Mouse (Mus musculus) forebrain, embryonic 15.5 days (tissue): Measurements from ENCODE around the gene Nvl. TPM values are rescaled to one million over a fixed set of nuclear protein-coding genes. Genes with fewer than 3 reads are reported as not detected.

Source experiments
- ATAC-seq: fragments of 200-750 bp; cut with Nextera tagmentation; replicated peaks from 2 replicates; pipeline ENCODE4 v1.8.0; 2017; ENCODE audit warnings: mild to moderate bottlenecking, moderate TSS enrichment, moderate library complexity
- H3K27ac ChIP-seq: fragments of 300-500 bp; sonication (generic); replicated peaks from 2 replicates; pipeline ENCODE4 v1.5.1; 2015; ENCODE audit warnings: mild to moderate bottlenecking, inconsistent platforms
- H3K27me3 ChIP-seq: fragments of 300-500 bp; sonication (generic); 2 replicates; pipeline ENCODE4 v1.6.1; 2015; ENCODE audit warnings: inconsistent platforms
- H3K36me3 ChIP-seq: fragments of 300-500 bp; sonication (generic); 2 replicates; pipeline ENCODE4 v1.6.1; 2015; ENCODE audit warnings: mild to moderate bottlenecking, inconsistent platforms
- H3K4me1 ChIP-seq: fragments of 300-500 bp; sonication (generic); 2 replicates; pipeline ENCODE4 v1.6.1; 2015; ENCODE audit warnings: inconsistent platforms
- H3K4me2 ChIP-seq: fragments of 300-500 bp; sonication (generic); replicated peaks from 2 replicates; pipeline ENCODE4 v1.6.1; 2015; ENCODE audit warnings: mild to moderate bottlenecking, inconsistent platforms
- H3K4me3 ChIP-seq: fragments of 300-500 bp; sonication (generic); 2 replicates; pipeline ENCODE4 v1.5.1; 2015; ENCODE audit warnings: mild to moderate bottlenecking, inconsistent platforms
- H3K9ac ChIP-seq: fragments of 300-500 bp; sonication (generic); replicated peaks from 2 replicates; pipeline ENCODE4 v1.6.1; 2015; ENCODE audit warnings: mild to moderate bottlenecking, inconsistent platforms
- H3K9me3 ChIP-seq: fragments of 300-500 bp; sonication (generic); 2 replicates; pipeline ENCODE4 v1.6.1; 2016; ENCODE audit warnings: inconsistent platforms
- WGBS: fragments of 180-500 bp; shearing (Covaris S2); methylation state at CpG from one replicate; pipeline ENCODE4 v1.1.7; 2015; ENCODE audit warnings: mixed read lengths; 5-methylcytosine and 5-hydroxymethylcytosine counted together
- polyA plus RNA-seq: library from polyadenylated mRNA; unstranded; fragments of >200 nt; fragmentation: Nextera tagmentation; extraction: Ambion mirVana; gene quantifications from 2 replicates; pipeline ENCODE4 v1.2.1, GENCODE M21; 2015

Gene Nvl
- 45.4 and 48.9 TPM in 2 replicates for polyA plus RNA-seq

DNA sequence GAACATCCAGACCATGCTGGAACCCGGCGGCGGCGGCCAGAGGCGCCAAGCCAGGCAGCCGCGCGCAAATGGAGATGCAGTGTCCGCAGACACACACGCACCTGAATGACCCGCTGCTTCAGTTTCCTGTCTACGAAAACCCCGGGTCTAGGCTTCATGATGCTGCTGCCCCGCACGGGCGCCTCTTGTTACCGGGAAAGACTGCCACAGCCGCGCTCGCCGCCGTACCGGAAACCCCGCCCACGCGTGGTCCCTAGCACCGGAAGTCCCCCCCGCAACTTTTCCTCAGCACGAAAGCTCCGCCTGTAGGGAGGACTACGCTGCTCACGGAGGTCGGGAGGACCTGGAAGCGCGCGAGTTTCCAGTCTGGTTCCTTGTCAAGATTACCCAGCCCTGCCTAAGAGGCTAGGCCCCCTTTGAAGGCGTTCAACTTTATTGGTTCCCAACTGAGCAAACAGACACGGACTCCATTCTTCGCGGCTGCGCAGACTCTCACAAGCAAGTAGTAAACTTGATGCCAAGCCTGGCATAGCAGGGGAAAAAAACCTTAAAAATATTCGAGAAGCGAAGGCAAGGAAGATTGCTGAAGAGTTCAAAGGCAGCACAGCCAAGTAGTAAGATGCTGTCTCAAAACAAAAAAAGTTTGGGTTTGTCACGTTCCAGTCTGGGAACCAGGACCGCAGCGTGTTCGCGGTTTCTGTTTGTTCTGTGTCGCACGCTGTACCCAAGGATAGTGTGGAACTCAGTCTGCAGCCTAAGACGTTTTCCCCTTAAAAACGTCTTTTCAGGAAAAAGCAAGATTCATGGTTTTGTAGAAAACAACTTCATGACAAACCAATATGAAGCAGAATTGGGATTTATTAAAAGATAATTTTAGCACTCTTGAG, at the start of gene Nvl, which contains the start of gene Cnih4:
TSS of gene Nvl (minus strand) at position 255 of the 887 bp plus-strand sequence.
TSS of gene Cnih4 (plus strand) at position 744 of the 887 bp plus-strand sequence.
- Histone ChIP-seq H3K27me3 (no peaks in the 10 kb centered on the region), H3K27ac (peak within 1 kb of the TSS; percentile 79), H3K9me3 (no peaks in the 10 kb centered on the region), H3K4me1 (peaks cover 32% of the 10 kb centered on the region), H3K4me3 (peak within 1 kb of the TSS; percentile 75), H3K36me3 (peaks cover 21% of the 10 kb centered on the region), H3K4me2 (peak within 1 kb of the TSS; percentile 59), H3K9ac (peak within 1 kb of the TSS; percentile 70)
- peak; percentile 100 for ATAC-seq
- WGBS: under 1% methylated on average over 52 of the region's 52 CpGs

DNA sequence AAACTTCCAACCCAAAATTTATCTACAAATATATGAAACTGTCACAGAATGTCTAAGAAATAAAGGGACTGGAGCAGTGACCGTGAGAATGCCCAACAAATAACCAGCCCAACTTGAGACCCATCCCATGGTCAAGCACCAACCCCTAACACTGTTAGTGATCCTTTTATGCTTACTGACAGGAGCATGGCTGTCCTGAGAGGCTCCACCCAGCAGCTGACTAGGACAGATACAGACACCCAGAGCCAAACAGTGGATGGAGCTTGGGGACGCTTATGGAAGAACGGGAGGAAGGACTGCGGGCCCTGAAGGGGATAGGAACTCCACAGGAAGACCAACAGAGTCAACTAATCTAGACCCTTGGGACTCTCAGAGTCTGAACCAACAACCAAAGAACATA, 44.9 kb upstream of the Nvl start:
- H3K4me1 ChIP-seq: no peaks in the 10 kb centered on the region
- H3K27me3 ChIP-seq: no peaks in the 10 kb centered on the region
- ATAC-seq: no peak
- no peak overlapping the region for H3K4me3 ChIP-seq
- H3K4me2 ChIP-seq: no peak overlapping the region
- H3K9me3 ChIP-seq: no peaks in the 10 kb centered on the region
- H3K27ac ChIP-seq: no peak overlapping the region
- H3K36me3 ChIP-seq: peaks cover 78% of the 10 kb centered on the region
- H3K9ac ChIP-seq: no peak overlapping the region
- WGBS: 95% methylated on average over 4 of the region's 4 CpGs

DNA sequence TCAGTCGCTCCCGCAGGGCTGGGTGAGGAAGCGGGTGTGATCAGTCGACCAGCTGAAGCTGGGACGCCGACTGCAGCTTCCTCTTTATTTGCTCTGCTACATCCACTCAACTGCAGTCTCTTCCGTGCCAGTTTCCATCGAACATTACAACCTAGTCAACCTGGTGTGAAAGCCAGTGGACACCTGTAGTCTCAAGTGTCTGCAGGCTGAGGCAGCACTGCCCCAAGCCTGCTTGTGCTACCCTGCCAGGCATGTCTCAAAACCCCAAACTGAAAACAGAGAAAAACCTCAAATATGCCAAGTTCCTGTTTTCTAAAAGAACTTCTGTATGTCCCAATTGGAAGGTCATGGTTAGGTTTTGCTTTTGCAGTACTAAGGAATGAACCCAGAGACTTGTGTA, 26.2 kb upstream of the Nvl start:
- peaks cover 33% of the 10 kb centered on the region for H3K36me3 ChIP-seq
- WGBS: 88% methylated on average over 8 of the region's 8 CpGs
- H3K9me3 ChIP-seq: no peaks in the 10 kb centered on the region

DNA sequence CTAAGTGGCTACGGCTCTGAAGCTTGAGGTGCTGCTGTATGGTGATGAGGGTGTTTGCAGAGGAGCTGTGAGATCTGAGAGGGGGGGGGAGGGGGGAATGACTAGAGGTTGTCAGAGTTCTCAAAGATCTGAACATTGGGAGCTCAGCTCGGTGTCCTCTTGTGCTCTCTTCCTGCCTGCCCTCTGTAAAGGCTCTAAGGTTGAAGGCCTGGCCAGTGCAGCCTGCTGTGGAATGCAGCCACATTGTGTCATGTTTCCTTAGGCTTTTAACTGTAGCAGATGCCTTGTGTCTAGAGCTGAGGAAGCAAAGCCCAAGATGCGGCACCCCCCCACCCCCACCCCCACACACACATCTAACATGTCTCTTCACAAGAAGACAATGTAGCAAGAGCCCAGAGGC, 24.4 kb upstream of the Nvl start:
- Histone ChIP-seq H3K27ac (no peak overlapping the region), H3K9ac (no peak overlapping the region), H3K9me3 (no peaks in the 10 kb centered on the region), H3K27me3 (no peaks in the 10 kb centered on the region), H3K4me3 (no peak overlapping the region), H3K36me3 (peaks cover 48% of the 10 kb centered on the region), H3K4me1 (no peaks in the 10 kb centered on the region), H3K4me2 (no peak overlapping the region)
- WGBS: 97% methylated on average over 3 of the region's 3 CpGs
- no peak for ATAC-seq

More for the DNA sequence above, 26.2 kb upstream of the Nvl start:
- Histone ChIP-seq H3K4me3 (no peak overlapping the region), H3K4me1 (no peaks in the 10 kb centered on the region), H3K9ac (no peak overlapping the region), H3K27ac (no peak overlapping the region), H3K27me3 (no peaks in the 10 kb centered on the region), H3K4me2 (no peak overlapping the region)
- ATAC-seq: no peak

DNA sequence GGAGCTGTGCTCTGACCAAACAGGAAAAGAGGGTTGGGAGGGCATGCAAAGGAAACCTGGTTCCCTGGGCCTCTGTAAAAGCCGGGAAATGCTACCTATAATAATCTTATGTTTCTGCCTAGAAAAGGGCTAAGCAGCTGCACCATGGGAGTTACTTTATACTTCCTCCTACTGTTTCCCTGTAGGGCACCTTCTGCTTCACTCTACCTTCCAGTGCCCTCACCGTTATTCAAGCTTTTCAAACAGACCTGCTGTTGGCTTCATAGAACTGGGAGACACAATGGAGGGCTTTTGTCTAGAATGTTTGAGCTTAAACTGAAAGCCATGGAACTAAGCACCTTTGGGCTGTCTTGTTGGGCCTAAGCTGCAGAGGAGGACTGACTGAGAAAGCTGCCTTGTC, 23.8 kb upstream of the Nvl start:
- H3K36me3 ChIP-seq: peaks cover 51% of the 10 kb centered on the region
- no peaks in the 10 kb centered on the region for H3K4me1 ChIP-seq
- no peak overlapping the region for H3K27ac ChIP-seq
- no peaks in the 10 kb centered on the region for H3K27me3 ChIP-seq
- no peak overlapping the region for H3K4me3 ChIP-seq
- 71% methylated on average over 2 of the region's 2 CpGs for WGBS
- H3K4me2 ChIP-seq: no peak overlapping the region
- no peak for ATAC-seq
- H3K9ac ChIP-seq: no peak overlapping the region
- no peaks in the 10 kb centered on the region for H3K9me3 ChIP-seq

DNA sequence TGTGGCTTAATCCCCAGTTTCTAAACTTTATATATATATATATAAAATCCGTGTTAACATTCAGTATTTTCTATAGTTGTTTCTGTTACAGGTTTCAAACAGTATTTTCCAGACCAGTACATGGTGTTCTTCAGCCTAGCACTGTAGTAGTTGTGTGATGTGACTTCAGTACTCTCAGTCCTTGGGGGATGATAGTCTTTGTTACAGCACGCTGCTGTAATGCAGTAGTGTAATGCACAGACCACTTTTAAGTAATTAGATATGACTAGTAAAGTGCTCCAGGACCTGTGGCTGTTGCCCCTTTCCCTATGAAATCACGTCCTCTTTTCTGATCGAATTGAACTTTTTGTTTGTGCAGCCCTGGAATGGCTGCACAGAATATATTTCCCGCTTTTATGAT, 7.5 kb upstream of the Nvl start:
- H3K36me3 ChIP-seq: peaks cover 22% of the 10 kb centered on the region

DNA sequence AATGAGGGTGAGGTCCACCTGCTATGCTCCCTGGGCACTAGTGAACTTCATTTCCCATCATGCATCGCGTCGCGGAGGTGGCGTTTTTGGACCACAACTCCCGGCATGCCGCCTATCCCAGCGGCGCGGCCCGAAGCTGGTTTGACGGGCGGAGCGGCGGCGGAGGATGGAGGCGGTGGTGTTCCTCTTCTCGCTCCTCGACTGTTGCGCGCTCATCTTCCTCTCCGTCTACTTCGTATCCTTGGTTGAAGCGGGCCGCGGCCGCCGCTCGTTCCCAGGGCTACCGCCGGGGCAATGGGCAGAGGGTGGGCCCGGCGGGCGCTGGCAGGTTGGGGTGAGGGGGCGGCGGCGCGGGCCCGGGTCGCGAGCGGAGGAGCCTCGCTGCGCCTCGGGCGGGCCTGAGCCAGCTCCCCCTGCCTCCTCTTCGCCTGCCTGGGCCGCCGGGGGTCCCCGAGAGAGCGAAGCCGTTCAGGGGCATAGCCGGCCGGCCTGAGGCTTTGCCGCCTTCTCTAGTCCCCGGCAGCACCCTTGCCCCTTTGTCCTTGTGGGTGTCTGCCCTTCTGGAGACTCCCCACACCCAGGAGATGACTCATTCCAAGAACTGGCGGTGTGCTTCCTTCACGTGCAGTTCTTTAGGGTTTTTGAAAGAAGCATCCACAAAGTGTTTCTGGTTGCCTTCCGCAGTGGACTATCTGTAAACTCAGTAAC, 7.0 kb upstream of the Nvl start:
- Histone ChIP-seq H3K9ac (peak overlapping the region; percentile 84), H3K4me1 (peaks cover 26% of the 10 kb centered on the region), H3K27ac (peak overlapping the region; percentile 90), H3K4me3 (peak overlapping the region; percentile 76), H3K36me3 (peaks cover 18% of the 10 kb centered on the region), H3K4me2 (peak overlapping the region; percentile 59), H3K27me3 (no peaks in the 10 kb centered on the region), H3K9me3 (no peaks in the 10 kb centered on the region)
- peak; percentile 94 for ATAC-seq
- WGBS: under 1% methylated on average over 54 of the region's 59 CpGs

More for the DNA sequence above, 7.5 kb upstream of the Nvl start:
- Histone ChIP-seq H3K9me3 (no peaks in the 10 kb centered on the region), H3K4me1 (peaks cover 24% of the 10 kb centered on the region), H3K4me2 (peak overlapping the region; percentile 59), H3K4me3 (peak overlapping the region; percentile 76), H3K9ac (peak overlapping the region; percentile 84), H3K27ac (peak overlapping the region; percentile 90), H3K27me3 (no peaks in the 10 kb centered on the region)
- ATAC-seq: 0 out of 2 replicates have a peak, but pooled peaks have one; percentile 9
- WGBS: 35% methylated on average over 5 of the region's 5 CpGs

DNA sequence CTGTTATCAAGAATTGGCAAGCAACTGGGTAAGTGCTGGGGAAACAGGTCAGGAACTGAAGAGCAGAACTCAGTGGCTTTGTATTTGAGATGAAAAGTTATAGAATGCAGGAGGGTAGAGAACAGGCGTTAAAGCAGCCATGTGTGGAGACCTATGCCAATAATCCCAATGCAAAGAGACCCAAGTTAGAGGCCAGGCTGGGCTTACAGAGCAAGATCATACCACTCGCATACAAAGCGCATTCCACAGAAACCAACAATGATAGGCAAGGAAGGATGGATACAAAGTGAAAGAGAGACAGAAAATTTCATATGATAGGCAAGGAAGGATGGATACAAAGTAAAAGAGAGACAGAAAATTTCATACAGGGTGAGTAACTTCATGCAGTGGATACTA, 6.4 kb upstream of the Nvl start:
- Histone ChIP-seq H3K9me3 (no peaks in the 10 kb centered on the region), H3K27ac (no peak overlapping the region), H3K4me3 (peak overlapping the region; percentile 76), H3K4me2 (no peak overlapping the region), H3K36me3 (peaks cover 12% of the 10 kb centered on the region), H3K27me3 (no peaks in the 10 kb centered on the region), H3K9ac (peak overlapping the region; percentile 84; the same call in 1 of the 2 replicates), H3K4me1 (peaks cover 30% of the 10 kb centered on the region)
- 69% methylated on average over 3 of the region's 3 CpGs for WGBS
- peak; percentile 59 for ATAC-seq

DNA sequence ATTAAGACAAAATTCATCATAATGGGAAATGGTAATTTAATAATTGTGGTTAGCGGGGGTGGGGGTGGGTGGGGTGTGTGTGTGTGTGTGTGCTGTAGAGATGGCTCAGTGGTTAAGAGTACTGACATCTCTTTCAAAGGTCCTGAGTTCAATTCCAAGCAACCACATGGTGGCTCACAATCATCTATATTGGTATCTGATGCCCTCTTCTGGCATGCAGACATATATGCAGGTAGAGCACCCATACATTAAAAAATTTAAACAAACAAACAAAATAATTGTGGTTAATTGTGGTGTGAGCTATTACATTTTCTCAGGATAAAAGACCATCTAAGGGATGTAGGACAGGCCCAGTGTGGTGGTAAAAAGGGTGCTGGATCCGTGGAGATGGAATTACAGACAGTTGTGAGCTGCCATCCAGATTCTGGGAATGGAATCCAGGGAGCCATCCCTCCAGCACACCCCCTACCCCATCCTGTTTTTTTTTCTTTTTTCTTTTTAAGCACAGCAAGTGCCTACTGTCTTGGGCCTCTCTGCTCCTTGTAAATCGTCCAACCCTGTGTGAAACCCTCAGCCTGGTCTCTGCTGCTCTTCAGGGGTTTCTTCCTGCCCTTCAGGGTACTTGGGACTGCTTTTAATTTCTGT, 5.5 kb upstream of the Nvl start:
- Histone ChIP-seq H3K27me3 (no peaks in the 10 kb centered on the region), H3K4me1 (peaks cover 40% of the 10 kb centered on the region), H3K9me3 (no peaks in the 10 kb centered on the region), H3K4me2 (no peak overlapping the region), H3K36me3 (peaks cover 7% of the 10 kb centered on the region), H3K27ac (no peak overlapping the region), H3K4me3 (no peak overlapping the region), H3K9ac (no peak overlapping the region)
- no peak for ATAC-seq
- WGBS: 76% methylated on average over 3 of the region's 3 CpGs

DNA sequence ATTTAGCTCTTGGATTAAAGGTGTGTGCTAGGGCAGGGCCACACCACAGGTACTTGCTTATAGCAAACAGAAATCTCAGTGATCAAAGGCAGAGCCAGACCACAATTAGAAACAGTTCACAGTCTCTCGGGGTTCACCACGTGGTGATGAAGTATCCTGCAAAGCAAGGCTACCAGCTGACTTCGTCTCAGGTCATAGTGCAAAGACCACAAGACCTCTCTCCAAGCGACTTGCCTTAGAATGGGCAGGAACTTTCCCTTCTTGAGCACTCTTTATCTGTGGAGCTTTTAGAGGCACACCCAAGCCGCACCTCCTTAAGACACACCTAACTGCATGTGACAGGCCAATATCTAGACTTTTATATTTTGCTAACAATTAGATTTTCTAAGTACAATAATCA, 4.5 kb upstream of the Nvl start:
- H3K36me3 ChIP-seq: no peaks in the 10 kb centered on the region
- no peak overlapping the region for H3K4me2 ChIP-seq
- no peaks in the 10 kb centered on the region for H3K27me3 ChIP-seq
- H3K9ac ChIP-seq: no peak overlapping the region
- no peaks in the 10 kb centered on the region for H3K9me3 ChIP-seq
- WGBS: 78% methylated on average over 5 of the region's 5 CpGs
- H3K4me3 ChIP-seq: no peak overlapping the region
- no peak for ATAC-seq
- H3K27ac ChIP-seq: no peak overlapping the region
- peaks cover 40% of the 10 kb centered on the region for H3K4me1 ChIP-seq

DNA sequence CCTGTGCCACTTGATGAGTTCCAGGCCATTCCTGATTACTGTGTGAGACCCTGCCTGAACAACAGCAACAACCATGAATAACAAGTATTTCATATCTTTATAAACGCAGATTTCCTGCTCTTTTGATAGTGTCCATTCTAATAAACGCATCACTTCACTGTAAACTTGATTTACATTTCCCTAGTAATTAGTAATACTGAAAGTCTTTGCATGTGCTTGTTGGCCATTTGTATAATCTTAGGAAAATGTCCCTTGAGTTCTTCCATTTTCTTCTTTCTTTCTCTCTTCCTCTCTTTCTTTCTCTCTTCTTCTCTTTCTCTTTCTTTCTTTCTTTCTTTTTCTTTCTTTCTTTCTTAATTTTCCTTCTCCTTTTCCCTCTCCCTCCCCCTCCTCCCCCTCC, 2.2 kb upstream of the Nvl start:
- Histone ChIP-seq H3K9ac (no peak overlapping the region), H3K4me2 (no peak overlapping the region), H3K36me3 (peaks cover 4% of the 10 kb centered on the region; the same call in 1 of the 2 replicates), H3K4me3 (no peak overlapping the region), H3K4me1 (peaks cover 32% of the 10 kb centered on the region), H3K9me3 (no peaks in the 10 kb centered on the region), H3K27ac (no peak overlapping the region), H3K27me3 (no peaks in the 10 kb centered on the region)
- 89% methylated on average over 2 of the region's 2 CpGs for WGBS
- no peak for ATAC-seq

DNA sequence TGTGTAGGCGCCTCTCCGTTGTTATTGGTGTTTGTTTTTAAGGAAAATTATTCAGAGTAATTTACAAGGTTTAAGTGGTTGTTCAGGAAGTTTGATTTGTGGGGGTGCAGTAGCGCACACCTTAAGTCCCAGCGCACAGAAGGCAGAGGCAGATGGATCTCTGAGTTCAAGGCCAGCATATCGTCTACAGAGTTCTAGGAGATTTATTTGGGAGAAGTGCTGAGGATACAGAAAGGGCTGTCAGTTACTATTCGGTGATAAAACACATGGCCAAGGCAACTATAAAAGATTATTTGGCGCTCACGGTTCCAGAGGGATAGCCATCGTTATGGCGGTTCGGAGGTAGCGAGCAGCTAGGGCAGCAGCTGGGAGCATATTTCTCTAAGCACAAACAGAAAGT, 962 bp upstream of the Nvl start:
- Histone ChIP-seq H3K36me3 (peaks cover 15% of the 10 kb centered on the region), H3K27ac (peak overlapping the region; percentile 79), H3K4me1 (peaks cover 32% of the 10 kb centered on the region), H3K27me3 (no peaks in the 10 kb centered on the region), H3K4me3 (peak overlapping the region; percentile 75), H3K9ac (peak overlapping the region; percentile 45), H3K9me3 (no peaks in the 10 kb centered on the region), H3K4me2 (peak overlapping the region; percentile 52)
- 13% methylated on average over 12 of the region's 12 CpGs for WGBS
- ATAC-seq: no peak
